Mouse (Mus musculus): ENCODE results near the gene Cyp8b1. TPM values are rescaled to one million over a fixed set of nuclear protein-coding genes. Genes with fewer than 3 reads are reported as not detected.

Gene Cyp8b1
- polyA plus RNA-seq, 1 experiment from 2014 or later: not detected

- WGBS: 93% methylated on average over 9 of the region's 9 CpGs
- Histone ChIP-seq H3K9ac (ENCODE audit: low read depth, low read length) (no peak overlapping the region), H3K4me1 (replicated peaks; ENCODE audit: control insufficient read depth, insufficient read depth, low read length) (no peaks in the 10 kb centered on the region), H3K27ac (ENCODE audit: low read depth, low read length) (no peak overlapping the region), H3K9me3 (ENCODE audit: control insufficient read depth, low read length) (no peaks in the 10 kb centered on the region), H3K4me3 (ENCODE audit: low read depth, low read length) (no peak overlapping the region), H3K4me2 (replicated peaks; ENCODE audit: low read depth, low read length) (no peak overlapping the region), H3K36me3 (ENCODE audit: control insufficient read depth, insufficient read depth, low read length) (no peaks in the 10 kb centered on the region), H3K27me3 (ENCODE audit: control insufficient read depth, insufficient read depth, low read length) (no peaks in the 10 kb centered on the region)
- no peak for DNase-seq (ENCODE audit: low spot score)
- no peak for ATAC-seq (ENCODE audit: low FRiP score)
These were observed 8.9 kb upstream of the Cyp8b1 start for GRCm38 (mm10) chr9:121924901-121925560.

GRCm38 (mm10) chr9:121923906-121924305 lies 7.8 kb upstream of the Cyp8b1 start:
- H3K36me3 ChIP-seq (ENCODE audit: control insufficient read depth, insufficient read depth, low read length): no peaks in the 10 kb centered on the region
- DNase-seq (ENCODE audit: low spot score) (no peak), ATAC-seq (ENCODE audit: low FRiP score) (no peak)
- H3K27me3 ChIP-seq (ENCODE audit: control insufficient read depth, insufficient read depth, low read length): no peaks in the 10 kb centered on the region
- no peak overlapping the region for H3K4me2 ChIP-seq (replicated peaks; ENCODE audit: low read depth, low read length)
- H3K4me1 ChIP-seq (replicated peaks; ENCODE audit: control insufficient read depth, insufficient read depth, low read length): no peaks in the 10 kb centered on the region
- H3K9me3 ChIP-seq (ENCODE audit: control insufficient read depth, low read length): no peaks in the 10 kb centered on the region
- whole genome bisulfite sequencing: 84% methylated on average over 5 of the region's 5 CpGs
- no peak overlapping the region for H3K27ac ChIP-seq (ENCODE audit: low read depth, low read length)
- H3K9ac ChIP-seq (ENCODE audit: low read depth, low read length): no peak overlapping the region
- no peak overlapping the region for H3K4me3 ChIP-seq (ENCODE audit: low read depth, low read length)

GRCm38 (mm10) chr9:121923443-121923842 lies 7.3 kb upstream of the Cyp8b1 start:
- H3K4me1 ChIP-seq (replicated peaks; ENCODE audit: control insufficient read depth, insufficient read depth, low read length): no peaks in the 10 kb centered on the region
- H3K27me3 ChIP-seq (ENCODE audit: control insufficient read depth, insufficient read depth, low read length): no peaks in the 10 kb centered on the region
- DNase-seq (ENCODE audit: low spot score): no peak
- H3K4me2 ChIP-seq (replicated peaks; ENCODE audit: low read depth, low read length): no peak overlapping the region
- no peak overlapping the region for H3K4me3 ChIP-seq (ENCODE audit: low read depth, low read length)
- H3K9me3 ChIP-seq (ENCODE audit: control insufficient read depth, low read length): no peaks in the 10 kb centered on the region
- no peak for ATAC-seq (ENCODE audit: low FRiP score)
- no peak overlapping the region for H3K9ac ChIP-seq (ENCODE audit: low read depth, low read length)
- 84% methylated on average over 8 of the region's 8 CpGs for WGBS
- no peaks in the 10 kb centered on the region for H3K36me3 ChIP-seq (ENCODE audit: control insufficient read depth, insufficient read depth, low read length)
- no peak overlapping the region for H3K27ac ChIP-seq (ENCODE audit: low read depth, low read length)

GRCm38 (mm10) chr9:121919027-121919501 lies 3.0 kb upstream of the Cyp8b1 start:
- DNase-seq (ENCODE audit: low spot score) (no peak), ATAC-seq (ENCODE audit: low FRiP score) (no peak)
- Histone ChIP-seq H3K27me3 (ENCODE audit: control insufficient read depth, insufficient read depth, low read length) (no peaks in the 10 kb centered on the region), H3K36me3 (ENCODE audit: control insufficient read depth, insufficient read depth, low read length) (no peaks in the 10 kb centered on the region), H3K9ac (ENCODE audit: low read depth, low read length) (no peak overlapping the region), H3K4me3 (ENCODE audit: low read depth, low read length) (no peak overlapping the region), H3K4me2 (replicated peaks; ENCODE audit: low read depth, low read length) (no peak overlapping the region), H3K4me1 (replicated peaks; ENCODE audit: control insufficient read depth, insufficient read depth, low read length) (no peaks in the 10 kb centered on the region), H3K27ac (ENCODE audit: low read depth, low read length) (no peak overlapping the region), H3K9me3 (ENCODE audit: control insufficient read depth, low read length) (no peaks in the 10 kb centered on the region)
- 82% methylated on average over 10 of the region's 10 CpGs for WGBS

- Histone ChIP-seq H3K9ac (ENCODE audit: low read depth, low read length) (no peak overlapping the region), H3K4me3 (ENCODE audit: low read depth, low read length) (no peak overlapping the region), H3K27me3 (ENCODE audit: control insufficient read depth, insufficient read depth, low read length) (no peaks in the 10 kb centered on the region), H3K4me1 (replicated peaks; ENCODE audit: control insufficient read depth, insufficient read depth, low read length) (no peaks in the 10 kb centered on the region), H3K36me3 (ENCODE audit: control insufficient read depth, insufficient read depth, low read length) (no peaks in the 10 kb centered on the region), H3K9me3 (ENCODE audit: control insufficient read depth, low read length) (no peaks in the 10 kb centered on the region), H3K4me2 (replicated peaks; ENCODE audit: low read depth, low read length) (no peak overlapping the region), H3K27ac (ENCODE audit: low read depth, low read length) (no peak overlapping the region)
- ATAC-seq (ENCODE audit: low FRiP score) (no peak), DNase-seq (ENCODE audit: low spot score) (no peak)
- 93% methylated on average over 10 of the region's 10 CpGs for WGBS
These were observed 1.0 kb downstream of the Cyp8b1 start for GRCm38 (mm10) chr9:121915056-121915455.

- Histone ChIP-seq H3K9ac (ENCODE audit: low read depth, low read length) (no peak overlapping the region), H3K27ac (ENCODE audit: low read depth, low read length) (no peak overlapping the region), H3K36me3 (ENCODE audit: control insufficient read depth, insufficient read depth, low read length) (no peaks in the 10 kb centered on the region), H3K4me3 (ENCODE audit: low read depth, low read length) (no peak overlapping the region), H3K4me2 (replicated peaks; ENCODE audit: low read depth, low read length) (no peak overlapping the region), H3K4me1 (replicated peaks; ENCODE audit: control insufficient read depth, insufficient read depth, low read length) (no peaks in the 10 kb centered on the region), H3K9me3 (ENCODE audit: control insufficient read depth, low read length) (no peaks in the 10 kb centered on the region), H3K27me3 (ENCODE audit: control insufficient read depth, insufficient read depth, low read length) (no peaks in the 10 kb centered on the region)
- WGBS: 91% methylated on average over 8 of the region's 8 CpGs
- no peak for ATAC-seq (ENCODE audit: low FRiP score)
- no peak for DNase-seq (ENCODE audit: low spot score)
These were observed 1.8 kb downstream of the Cyp8b1 start for GRCm38 (mm10) chr9:121914226-121914757.

GRCm38 (mm10) chr9:121912786-121913185 lies 3.3 kb downstream of the Cyp8b1 start:
- no peak overlapping the region for H3K9ac ChIP-seq (ENCODE audit: low read depth, low read length)

GRCm38 (mm10) chr9:121911196-121911595 lies 4.9 kb downstream of the Cyp8b1 start:
- H3K4me1 ChIP-seq (replicated peaks; ENCODE audit: control insufficient read depth, insufficient read depth, low read length): no peaks in the 10 kb centered on the region
- no peak overlapping the region for H3K9ac ChIP-seq (ENCODE audit: low read depth, low read length)
- DNase-seq (ENCODE audit: low spot score) (no peak), ATAC-seq (ENCODE audit: low FRiP score) (no peak)
- H3K36me3 ChIP-seq (ENCODE audit: control insufficient read depth, insufficient read depth, low read length): no peaks in the 10 kb centered on the region
- H3K4me2 ChIP-seq (replicated peaks; ENCODE audit: low read depth, low read length): no peak overlapping the region
- WGBS: 89% methylated on average over 7 of the region's 7 CpGs
- no peaks in the 10 kb centered on the region for H3K9me3 ChIP-seq (ENCODE audit: control insufficient read depth, low read length)
- H3K27ac ChIP-seq (ENCODE audit: low read depth, low read length): no peak overlapping the region
- H3K4me3 ChIP-seq (ENCODE audit: low read depth, low read length): no peak overlapping the region
- H3K27me3 ChIP-seq (ENCODE audit: control insufficient read depth, insufficient read depth, low read length): no peaks in the 10 kb centered on the region

More at GRCm38 (mm10) chr9:121912786-121913185, 3.3 kb downstream of the Cyp8b1 start:
- no peak overlapping the region for H3K27ac ChIP-seq (ENCODE audit: low read depth, low read length)
- no peaks in the 10 kb centered on the region for H3K36me3 ChIP-seq (ENCODE audit: control insufficient read depth, insufficient read depth, low read length)
- H3K27me3 ChIP-seq (ENCODE audit: control insufficient read depth, insufficient read depth, low read length): no peaks in the 10 kb centered on the region
- H3K4me1 ChIP-seq (replicated peaks; ENCODE audit: control insufficient read depth, insufficient read depth, low read length): no peaks in the 10 kb centered on the region
- ATAC-seq (ENCODE audit: low FRiP score) (no peak), DNase-seq (ENCODE audit: low spot score) (no peak)
- WGBS: 87% methylated on average over 4 of the region's 4 CpGs
- H3K9me3 ChIP-seq (ENCODE audit: control insufficient read depth, low read length): no peaks in the 10 kb centered on the region
- no peak overlapping the region for H3K4me3 ChIP-seq (ENCODE audit: low read depth, low read length)
- no peak overlapping the region for H3K4me2 ChIP-seq (replicated peaks; ENCODE audit: low read depth, low read length)

- Histone ChIP-seq H3K9ac (ENCODE audit: low read depth, low read length) (no peak overlapping the region), H3K27me3 (ENCODE audit: control insufficient read depth, insufficient read depth, low read length) (no peaks in the 10 kb centered on the region), H3K27ac (ENCODE audit: low read depth, low read length) (no peak overlapping the region), H3K4me3 (ENCODE audit: low read depth, low read length) (no peak overlapping the region), H3K4me1 (replicated peaks; ENCODE audit: control insufficient read depth, insufficient read depth, low read length) (no peaks in the 10 kb centered on the region), H3K9me3 (ENCODE audit: control insufficient read depth, low read length) (no peaks in the 10 kb centered on the region), H3K4me2 (replicated peaks; ENCODE audit: low read depth, low read length) (no peak overlapping the region), H3K36me3 (ENCODE audit: control insufficient read depth, insufficient read depth, low read length) (no peaks in the 10 kb centered on the region)
- DNase-seq (ENCODE audit: low spot score) (no peak), ATAC-seq (ENCODE audit: low FRiP score) (no peak)
- 86% methylated on average over 6 of the region's 6 CpGs for WGBS
These were observed 6.5 kb downstream of the Cyp8b1 start for GRCm38 (mm10) chr9:121909635-121910034.
